8 mouse cellular contexts compared by ENCODE assay signal in genomic region chr7:101349861-101350260, GRCm38 (mm10). TPM values are rescaled to one million over a fixed set of nuclear protein-coding genes. Genes with fewer than 3 reads are reported as not detected.
A peak's percentile ranks its signal among the peaks of the same experiment; 100 is the strongest.
DNase-seq lines count a peak whose midpoint lies in the region; ATAC-seq and TF ChIP-seq lines count a peak whose summit lies in the region.

No protein-coding gene starts in this region.

- H3K4me3 ChIP-seq in intestine, postnatal 0 days (ENCODE audit: low read depth, low read length), result no peak overlapping the region
- no peak overlapping the region for H3K4me3 ChIP-seq in liver, embryonic 14.5 days (ENCODE audit: insufficient read depth in 1 of 2, low read depth in 2 of 2, low read length in 2 of 2)
- H3K4me3 ChIP-seq in kidney, adult 2 months (ENCODE audit: insufficient read depth, low read depth, low read length), result no peak overlapping the region

- no peak for DNase-seq in cerebellum, adult 9-10 months
- peak; percentile 36 for DNase-seq in MN1 (ENCODE audit: low spot score)
- no peak for DNase-seq in liver, embryonic 14.5 days (ENCODE audit: low read depth in 3 of 3, low spot score in 3 of 3)
- DNase-seq in yolk sac, embryonic 10.5 days (ENCODE audit: low spot score), result no peak
- DNase-seq in kidney, adult 2 months, result no peak
- no peak for DNase-seq in adrenal gland, adult (ENCODE audit: inconsistent age in 2 of 2, low spot score in 1 of 2)

- 0 out of 2 replicates have a peak, but pooled peaks have one; percentile 32 for ATAC-seq in cerebellum, adult (ENCODE audit: insufficient number of reproducible peaks, low FRiP score, low TSS enrichment)
- ATAC-seq in intestine, postnatal 0 days, result no peak
- ATAC-seq in liver, embryonic 14.5 days (ENCODE audit: insufficient read depth), result no peak

- no peak for TF ChIP-seq EP300 in liver, embryonic 14.5 days (IDR thresholded peaks at IDR 0.05; ENCODE audit: low read depth)

- WGBS in intestine, postnatal 0 days, result 69% methylated on average over 2 of the region's 2 CpGs
- WGBS in liver, embryonic 14.5 days (ENCODE audit: insufficient replicate concordance), result 54% methylated on average over 2 of the region's 2 CpGs
- 63% methylated on average over 2 of the region's 2 CpGs for WGBS in kidney, adult 2 months

- no peaks in the 10 kb centered on the region for H3K9me3 ChIP-seq in intestine, postnatal 0 days (ENCODE audit: control insufficient read depth)
- no peaks in the 10 kb centered on the region for H3K9me3 ChIP-seq in liver, embryonic 14.5 days (ENCODE audit: control insufficient read depth, low read length)

- TF ChIP-seq POLR2A in kidney, adult 2 months (IDR thresholded peaks at IDR 0.05; ENCODE audit: low read depth, low read length), result no peak

- no peak for TF ChIP-seq CTCF in intestine, postnatal 0 days (IDR thresholded peaks at IDR 0.05; ENCODE audit: low read depth)
- no peak for TF ChIP-seq CTCF in liver, embryonic 14.5 days (IDR thresholded peaks at IDR 0.05; ENCODE audit: low read depth)
- no peak for TF ChIP-seq CTCF in kidney, adult 2 months (conservative IDR thresholded peaks at IDR 0.05; ENCODE audit: insufficient read depth, insufficient read length, low read depth, low read length)

- no peak overlapping the region for H3K27ac ChIP-seq in intestine, postnatal 0 days (ENCODE audit: low read depth, low read length)
- H3K27ac ChIP-seq in liver, embryonic 14.5 days, result no peak overlapping the region
- H3K27ac ChIP-seq in kidney, adult 2 months (ENCODE audit: insufficient read depth, low read depth, low read length), result no peak overlapping the region

- H3K36me3 ChIP-seq in intestine, postnatal 0 days (ENCODE audit: control insufficient read depth, insufficient read depth), result 0 out of 2 replicates have a peak, but pooled peaks cover 3% of the 10 kb centered on the region
- no peaks in the 10 kb centered on the region for H3K36me3 ChIP-seq in liver, embryonic 14.5 days (replicated peaks; ENCODE audit: control insufficient read depth, insufficient read depth, low read depth)
- no peaks in the 10 kb centered on the region for H3K36me3 ChIP-seq in kidney, adult 2 months (ENCODE audit: control insufficient read depth, insufficient read depth, low read length)

- H3K4me1 ChIP-seq in intestine, postnatal 0 days (replicated peaks; ENCODE audit: control insufficient read depth, insufficient read depth, low read length), result no peaks in the 10 kb centered on the region
- peaks cover 0 to 23% of the 10 kb centered on the region in 2 experiments; a peak in 3 of 4 replicates for H3K4me1 ChIP-seq in liver, embryonic 14.5 days (replicated peaks; ENCODE audit: control insufficient read depth in 2 of 2, insufficient read depth in 2 of 2, low read length in 1 of 2)
- peaks cover 8% of the 10 kb centered on the region; the same call in 1 of the 2 replicates for H3K4me1 ChIP-seq in kidney, adult 2 months (ENCODE audit: control insufficient read depth, insufficient read depth, low read length)

- no peak overlapping the region for H3K9ac ChIP-seq in intestine, postnatal 0 days (ENCODE audit: low read depth, low read length)
- H3K9ac ChIP-seq in liver, embryonic 14.5 days (replicated peaks), result no peak overlapping the region

- no peaks in the 10 kb centered on the region for H3K27me3 ChIP-seq in intestine, postnatal 0 days (replicated peaks; ENCODE audit: control insufficient read depth, insufficient read depth, low read length)
- no peaks in the 10 kb centered on the region for H3K27me3 ChIP-seq in liver, embryonic 14.5 days (ENCODE audit: control insufficient read depth, insufficient read depth, low read length)
- no peaks in the 10 kb centered on the region for H3K27me3 ChIP-seq in kidney, adult 2 months (replicated peaks; ENCODE audit: control insufficient read depth, insufficient read depth, low read length)

- peak overlapping the region; percentile 14; the same call in 1 of the 2 replicates for H3K4me2 ChIP-seq in intestine, postnatal 0 days (replicated peaks; ENCODE audit: low read depth)
- H3K4me2 ChIP-seq in liver, embryonic 14.5 days (ENCODE audit: low read depth), result peak overlapping the region; percentile 90

RNA-seq across cellular contexts. Expression of gene Arap1, which starts 2.0 kb away (rescaled TPM):
- 31.2 and 35.3 TPM in 2 replicates for polyA plus RNA-seq in intestine, postnatal 0 days (2015; fragmentation: Nextera tagmentation; extraction: Ambion mirVana)
- 13.3 and 13.7 TPM in 2 replicates for polyA plus RNA-seq in liver, embryonic 14.5 days (2012; rRNA removed)
- 12.9 and 13.9 TPM in 2 replicates for polyA plus RNA-seq in liver, embryonic 14.5 days (2014; fragmentation: Nextera tagmentation; extraction: Ambion mirVana)
- polyA plus RNA-seq in kidney, adult 2 months (2012; rRNA removed), result 68.7 and 69.7 TPM in 2 replicates

RNA-seq across cellular contexts. Expression of gene Stard10, which starts 33.0 kb away (rescaled TPM):
- 63.7 and 71.7 TPM in 2 replicates for polyA plus RNA-seq in intestine, postnatal 0 days (2015; fragmentation: Nextera tagmentation; extraction: Ambion mirVana)
- 71.0 and 71.8 TPM in 2 replicates for polyA plus RNA-seq in liver, embryonic 14.5 days (2012; rRNA removed)
- polyA plus RNA-seq in liver, embryonic 14.5 days (2014; fragmentation: Nextera tagmentation; extraction: Ambion mirVana), result 98.2 and 102 TPM in 2 replicates
- 467 and 503 TPM in 2 replicates for polyA plus RNA-seq in kidney, adult 2 months (2012; rRNA removed)

RNA-seq across cellular contexts. Expression of gene Atg16l2, which starts 47.8 kb away (rescaled TPM):
- 5.2 and 6.2 TPM in 2 replicates for polyA plus RNA-seq in intestine, postnatal 0 days (2015; fragmentation: Nextera tagmentation; extraction: Ambion mirVana)
- polyA plus RNA-seq in liver, embryonic 14.5 days (2012; rRNA removed), result 3.1 and 3.5 TPM in 2 replicates
- polyA plus RNA-seq in liver, embryonic 14.5 days (2014; fragmentation: Nextera tagmentation; extraction: Ambion mirVana), result 1.3 and 1.8 TPM in 2 replicates
- polyA plus RNA-seq in kidney, adult 2 months (2012; rRNA removed), result 12.3 and 19.4 TPM in 2 replicates
